Mouse (Mus musculus): ENCODE measurements around the gene Fga. TPM values are rescaled to one million over a fixed set of nuclear protein-coding genes. Genes with fewer than 3 reads are reported as not detected.

Gene Fga
- total RNA-seq (2023): not detected

DNA sequence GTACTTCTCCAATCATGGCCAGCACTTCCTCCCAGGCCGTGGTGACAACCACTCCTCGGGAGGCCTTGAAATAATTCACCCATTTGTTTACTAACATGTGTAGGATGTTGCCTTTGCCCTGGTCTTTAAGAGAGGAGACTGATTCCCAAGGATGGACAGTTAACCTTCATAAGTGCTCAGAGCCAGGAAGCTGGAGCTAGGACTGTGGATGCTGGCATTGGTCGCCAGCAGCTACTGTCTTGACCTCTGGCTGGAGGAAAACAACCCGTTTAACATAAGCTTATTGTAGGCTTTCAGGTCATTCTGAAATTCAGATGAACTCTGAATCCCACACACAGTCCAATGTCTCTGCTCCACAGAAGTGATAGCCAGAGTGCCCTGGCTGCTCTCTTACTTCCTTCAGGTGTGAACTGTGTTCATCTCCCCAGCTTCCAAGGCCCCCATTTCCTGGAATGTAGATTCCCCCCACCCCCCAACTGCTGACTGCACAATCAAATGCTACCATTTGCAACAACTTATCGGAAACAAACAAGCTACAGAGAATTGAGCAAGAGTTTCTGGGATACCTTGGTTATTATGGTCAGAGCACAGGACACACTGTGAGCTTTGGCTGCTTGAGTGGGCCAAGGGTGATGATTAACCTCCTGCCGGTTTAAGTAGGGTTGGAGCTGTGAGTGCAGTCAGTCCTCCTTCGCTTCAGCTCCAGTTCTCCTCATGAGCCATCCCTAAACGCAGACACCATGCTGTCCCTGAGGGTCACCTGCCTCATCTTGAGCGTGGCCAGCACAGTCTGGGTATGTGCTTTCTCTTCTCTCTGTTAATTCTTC is at the start of gene Fga:
Gene Fga (plus strand): TSS at position 602 of the 827 bp plus-strand sequence.

GRCm38 (mm10) chr3:83007557-83007956 is 18.3 kb upstream of the Fga start, which contains the start of gene Fgg:
Gene Fgg, plus strand, starts transcription at chr3:83007724.

GRCm38 (mm10) chr3:83049680-83050079 is 23.8 kb downstream of the Fga start, which contains the start of gene Fgb:
Gene Fgb, minus strand, starts transcription at chr3:83049863.

DNA sequence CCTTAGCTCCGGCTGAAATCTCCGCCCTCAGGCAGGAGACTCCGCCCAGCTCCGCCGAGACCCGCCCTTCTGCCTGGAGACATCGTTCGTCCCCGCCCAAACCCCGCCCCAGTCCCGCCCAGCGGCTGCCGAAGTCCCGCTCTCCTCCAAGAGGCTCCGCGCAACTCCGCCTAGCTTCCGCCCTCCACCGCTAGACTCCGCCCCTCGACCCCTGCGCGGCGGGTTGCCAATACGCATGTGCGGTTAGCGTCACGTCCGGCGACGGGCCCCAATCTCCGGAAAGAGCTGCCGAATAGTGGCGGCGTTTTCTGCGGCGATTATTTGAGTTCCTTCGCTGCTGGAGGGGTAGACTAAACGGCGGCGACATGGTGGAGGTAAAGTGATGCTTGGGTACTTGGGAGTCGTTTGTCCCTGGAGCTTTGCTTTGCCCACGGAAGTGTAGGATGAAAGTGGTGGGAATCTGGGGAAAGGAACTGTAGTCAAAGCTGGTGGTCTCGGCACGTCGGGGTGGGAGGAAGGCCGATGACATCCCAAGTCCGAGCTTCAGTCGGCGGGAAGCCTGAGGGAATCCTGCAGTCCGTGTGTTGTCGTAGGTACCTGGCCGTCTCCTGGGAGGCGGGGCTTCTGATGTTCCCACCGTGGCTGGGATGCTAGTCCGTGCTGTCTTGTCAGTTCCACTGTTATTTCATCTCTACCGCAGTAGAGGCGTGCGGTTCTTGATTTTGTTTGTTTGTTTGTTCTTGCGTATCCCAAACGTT is 29.6 kb downstream of the Fga start, which contains the start of gene Plrg1:
Gene Plrg1 (plus strand): TSS at position 242 of the 758 bp plus-strand sequence.

Other genes starting within 250 kb of the Fga start
- gene Rbm46, start 149.6 kb upstream of the Fga start, total RNA-seq (2023): not detected
- gene Lrat, start 122.1 kb upstream of the Fga start, total RNA-seq (2023): not detected
- gene Fgg, start 18.4 kb upstream of the Fga start, total RNA-seq (2023): not detected
- gene Fgb, start 23.8 kb downstream of the Fga start, total RNA-seq (2023): not detected
- 64.1 TPM for gene Plrg1, start 29.4 kb downstream of the Fga start, total RNA-seq (2023)
- not detected for gene Dchs2, start 101.9 kb downstream of the Fga start, total RNA-seq (2023)